Mouse (Mus musculus): Measurements from ENCODE around the gene Ntm. TPM values are rescaled to one million over a fixed set of nuclear protein-coding genes. Genes with fewer than 3 reads are reported as not detected.

The Ntm gene
- total RNA-seq, 2 experiments from 2014 or later, result 0.33 to 0.95 TPM

DNA sequence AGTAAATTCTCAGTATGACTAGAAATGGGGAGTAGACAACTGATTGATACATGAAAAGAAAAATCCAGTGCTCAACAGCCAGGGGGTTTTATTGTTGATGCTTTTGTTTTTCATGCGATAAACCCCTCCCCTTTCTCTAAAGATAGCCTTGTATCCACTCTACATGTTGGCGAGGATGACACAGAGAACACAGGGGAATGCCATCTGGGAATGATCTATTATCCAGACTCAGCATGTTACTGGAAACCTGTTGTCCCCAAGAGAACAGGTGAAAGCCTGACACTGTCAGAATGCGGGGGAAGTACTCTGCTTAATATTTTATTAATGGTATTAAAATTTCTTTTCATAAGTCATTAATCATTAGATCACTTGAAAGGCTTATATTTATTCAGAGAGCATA, 690.1 kb downstream of the Ntm start:
- no peak for DNase-seq
- Histone ChIP-seq H3K4me3 (no peak overlapping the region), H3K27ac (no peak overlapping the region)
- TF ChIP-seq CTCF (IDR thresholded peaks at IDR 0.05), result no peak
- intact Hi-C loops (cut with DNase I), result no loop called here

DNA sequence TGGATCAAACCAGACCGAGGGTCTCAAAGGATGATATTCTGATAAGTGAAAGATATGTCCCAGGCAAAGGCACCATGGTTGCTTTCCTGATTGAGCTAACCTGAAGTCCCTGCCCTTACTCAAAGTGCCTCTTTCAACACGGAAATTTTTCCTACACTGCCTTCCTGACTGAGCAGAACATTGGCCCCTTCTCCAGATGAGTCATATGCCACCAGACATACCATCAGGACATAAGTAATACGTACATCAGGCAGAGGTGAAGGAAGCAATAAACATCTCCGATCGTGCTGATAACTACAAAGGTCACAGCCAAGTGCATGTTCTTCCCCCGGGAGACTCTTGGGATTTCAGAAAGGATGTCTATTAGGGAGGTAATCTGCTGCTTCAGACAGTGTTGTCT, 693.0 kb downstream of the Ntm start:
- intact Hi-C loops (cut with DNase I), result no loop called here
- no peak overlapping the region for H3K4me3 ChIP-seq
- no peak for TF ChIP-seq CTCF (IDR thresholded peaks at IDR 0.05)
- no peak for DNase-seq
- no peak overlapping the region for H3K27ac ChIP-seq

DNA sequence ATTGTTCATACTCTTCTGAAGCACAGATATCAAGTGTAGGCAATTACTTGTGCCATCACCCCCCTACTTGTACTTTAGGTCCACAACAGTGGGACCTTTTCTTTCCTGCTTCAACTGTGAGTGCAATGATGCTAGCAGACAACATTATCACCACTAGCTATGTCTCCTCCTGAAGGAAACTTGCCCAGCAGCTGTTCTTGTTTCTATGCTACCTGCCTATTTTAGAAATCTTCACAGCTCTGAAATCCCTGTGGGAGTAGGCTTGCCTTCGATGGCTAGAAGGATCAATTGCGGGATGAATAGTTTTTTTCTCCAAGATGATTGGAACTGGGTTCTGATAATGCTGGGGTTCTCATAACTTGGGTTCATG, 693.7 kb downstream of the Ntm start:
- no peak for DNase-seq
- intact Hi-C loops (cut with DNase I), result no loop called here
- Histone ChIP-seq H3K4me3 (no peak overlapping the region), H3K27ac (no peak overlapping the region)
- no peak for TF ChIP-seq CTCF (IDR thresholded peaks at IDR 0.05)

DNA sequence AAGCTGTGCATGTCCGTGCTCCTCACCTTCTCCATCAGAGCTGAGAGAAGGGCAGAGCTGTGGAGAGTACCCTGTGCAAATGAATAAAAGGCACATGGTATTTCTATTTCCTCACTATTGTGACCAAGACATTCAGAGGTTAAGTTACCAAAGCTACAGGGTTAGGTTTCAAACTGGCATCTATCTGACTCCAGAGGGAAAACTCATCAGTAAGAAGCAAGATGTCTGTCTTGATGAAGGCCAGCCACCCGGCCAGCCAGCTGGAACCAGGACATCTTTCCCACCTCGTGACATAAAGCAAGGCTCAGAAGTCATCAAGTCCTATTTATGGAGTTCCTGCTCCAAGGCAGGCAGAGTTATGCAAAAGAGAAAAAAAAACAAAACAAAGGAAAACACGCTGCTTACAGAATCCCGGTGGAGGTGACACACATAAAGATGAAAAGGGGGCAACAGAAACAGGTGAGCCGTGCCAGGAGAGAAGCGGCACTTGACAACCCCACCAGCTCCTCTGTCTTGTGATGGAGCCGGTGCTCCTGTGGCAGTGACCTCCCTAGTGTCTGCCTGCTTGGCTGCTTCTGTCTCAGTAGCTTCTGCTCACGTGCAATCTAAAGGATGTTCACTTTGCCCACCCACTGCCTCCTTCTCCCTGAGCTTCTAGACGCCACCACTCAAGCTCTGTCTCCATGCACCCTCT, 694.2 kb downstream of the Ntm start:
- H3K4me3 ChIP-seq, result no peak overlapping the region
- DNase-seq, result peak; percentile 19
- TF ChIP-seq CTCF (IDR thresholded peaks at IDR 0.05), result no peak
- intact Hi-C loops (cut with DNase I), result no loop called here
- no peak overlapping the region for H3K27ac ChIP-seq

DNA sequence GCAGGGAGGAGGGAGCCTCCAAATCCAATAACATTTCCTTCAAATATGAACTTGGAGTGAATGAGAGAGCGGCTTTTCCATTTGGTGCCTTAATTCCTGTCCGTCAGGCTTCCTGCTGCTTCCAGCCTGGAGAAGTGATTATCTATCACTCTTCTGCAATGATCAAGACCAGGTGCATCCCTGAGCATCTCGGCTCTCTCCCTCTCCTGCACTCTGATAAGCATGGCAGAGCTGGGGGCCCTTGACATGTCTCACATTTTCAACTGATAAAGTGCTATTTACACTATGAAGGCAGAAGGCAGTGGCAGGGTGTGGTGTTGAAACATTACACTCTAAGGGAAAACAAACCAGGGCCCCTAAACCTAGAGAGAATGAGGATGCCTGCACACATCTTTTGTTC, 695.3 kb downstream of the Ntm start:
- Histone ChIP-seq H3K27ac (no peak overlapping the region), H3K4me3 (no peak overlapping the region)
- DNase-seq, result no peak
- intact Hi-C loops (cut with DNase I), result no loop called here
- no peak for TF ChIP-seq CTCF (IDR thresholded peaks at IDR 0.05)

DNA sequence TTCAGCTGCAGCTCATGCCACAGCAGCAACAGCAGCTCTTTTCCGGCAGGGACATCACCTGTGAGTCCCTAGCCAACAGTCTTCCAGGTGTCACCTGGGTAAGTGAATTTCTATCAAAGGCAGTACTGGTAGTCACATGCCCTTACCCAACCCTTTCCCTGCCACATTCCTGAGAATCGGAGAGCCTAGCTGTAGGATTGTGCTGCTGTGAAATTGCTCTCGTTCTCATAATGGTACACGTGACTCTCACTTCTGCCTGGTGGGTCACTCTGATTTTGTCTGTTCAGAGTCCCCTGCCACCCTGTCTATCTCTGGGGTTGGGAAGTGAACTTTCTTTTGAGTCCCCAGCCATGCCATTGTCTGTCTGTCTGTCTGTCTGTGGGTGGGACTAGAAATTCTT, 697.8 kb downstream of the Ntm start:
- H3K27ac ChIP-seq, result no peak overlapping the region
- intact Hi-C loops (cut with DNase I), result no loop called here
- no peak for TF ChIP-seq CTCF (IDR thresholded peaks at IDR 0.05)
- no peak overlapping the region for H3K4me3 ChIP-seq
- no peak for DNase-seq

DNA sequence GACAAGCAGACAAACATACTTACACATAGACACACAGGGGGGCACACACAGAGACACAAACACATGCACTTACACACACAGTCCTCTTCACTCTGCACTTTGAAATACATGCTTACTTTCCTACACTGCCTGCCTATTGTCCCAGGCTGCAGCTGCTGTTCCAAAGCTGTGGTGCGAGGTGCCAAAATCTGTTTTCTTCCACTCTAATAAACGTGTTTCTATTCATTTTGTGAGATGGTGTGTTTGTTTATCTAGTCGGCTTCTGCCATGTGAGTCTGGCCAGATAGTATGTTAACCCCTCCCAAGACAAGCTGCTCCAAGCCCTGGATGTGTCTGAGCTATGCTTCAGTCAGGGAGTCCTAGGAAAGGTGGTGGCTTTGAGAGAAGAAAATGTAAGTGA, 700.1 kb downstream of the Ntm start:
- no peak overlapping the region for H3K4me3 ChIP-seq
- intact Hi-C loops (cut with DNase I), result no loop called here
- no peak for DNase-seq

DNA sequence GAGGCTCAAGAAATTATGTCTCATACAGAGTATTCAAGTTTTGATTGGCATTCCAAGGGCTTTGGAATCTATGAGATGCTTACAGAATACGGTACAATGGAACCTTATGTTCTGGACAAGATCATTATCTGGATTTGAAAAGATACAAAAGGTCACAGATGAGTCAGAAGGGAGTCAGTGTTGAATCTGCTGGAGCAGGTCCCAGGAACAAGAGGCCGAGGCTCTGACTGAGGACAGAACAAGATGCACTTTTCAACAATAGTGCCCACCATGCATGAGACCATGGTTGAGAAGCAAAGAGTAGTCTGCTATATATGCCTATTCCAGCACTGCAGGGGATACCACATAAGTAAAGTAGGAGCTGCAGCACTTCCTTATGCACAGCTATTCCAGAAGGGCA, 710.1 kb downstream of the Ntm start:
- intact Hi-C loops (cut with DNase I), result no loop called here
- no peak for TF ChIP-seq CTCF (IDR thresholded peaks at IDR 0.05)
- no peak for DNase-seq
- Histone ChIP-seq H3K4me3 (no peak overlapping the region), H3K27ac (no peak overlapping the region)

More for the DNA sequence above, 700.1 kb downstream of the Ntm start:
- TF ChIP-seq CTCF (IDR thresholded peaks at IDR 0.05), result no peak
- no peak overlapping the region for H3K27ac ChIP-seq

DNA sequence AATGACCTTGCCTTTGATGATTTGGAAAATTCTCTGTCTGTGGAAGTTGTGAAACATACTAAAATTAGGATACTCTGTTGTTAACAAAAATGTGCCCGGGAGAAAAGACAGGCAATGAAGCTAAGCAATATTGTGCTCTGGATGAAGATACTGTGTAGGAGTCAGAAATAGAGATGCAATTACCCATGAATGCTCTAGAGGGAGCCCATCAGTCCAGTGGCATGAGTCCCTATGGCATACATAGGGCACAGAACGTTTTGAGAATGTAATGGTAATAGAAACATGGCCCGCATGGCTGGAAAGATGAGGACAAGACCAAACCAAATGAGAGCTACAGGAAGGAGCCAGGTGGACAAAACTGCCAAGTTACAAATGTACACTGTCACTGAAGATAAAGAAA, 712.1 kb downstream of the Ntm start:
- peak; percentile 31 for TF ChIP-seq CTCF (IDR thresholded peaks at IDR 0.05)
- DNase-seq, result no peak
- intact Hi-C loops (cut with DNase I), result no loop called here
- Histone ChIP-seq H3K4me3 (no peak overlapping the region), H3K27ac (no peak overlapping the region)

DNA sequence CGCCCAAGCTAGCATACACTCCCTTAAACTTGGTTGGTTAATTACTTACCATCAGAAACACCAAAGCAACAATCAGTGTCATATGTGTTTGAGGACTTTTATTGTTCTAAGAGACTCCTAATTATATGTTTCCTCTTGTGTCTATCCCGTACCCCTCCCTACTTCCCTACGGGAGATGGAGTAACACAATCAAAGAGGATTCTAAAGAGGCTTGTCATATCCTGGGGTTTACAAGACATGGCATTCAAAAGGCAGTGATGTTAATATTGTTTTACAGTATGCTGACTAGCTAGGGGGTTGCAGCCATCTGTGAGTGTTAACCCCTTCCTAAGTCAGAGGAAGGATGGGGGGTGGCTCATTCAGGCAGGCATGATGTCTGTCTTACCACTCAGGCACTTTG, 715.1 kb downstream of the Ntm start:
- TF ChIP-seq CTCF (IDR thresholded peaks at IDR 0.05), result no peak
- Histone ChIP-seq H3K4me3 (no peak overlapping the region), H3K27ac (no peak overlapping the region)
- DNase-seq, result no peak
- intact Hi-C loops (cut with DNase I), result no loop called here

DNA sequence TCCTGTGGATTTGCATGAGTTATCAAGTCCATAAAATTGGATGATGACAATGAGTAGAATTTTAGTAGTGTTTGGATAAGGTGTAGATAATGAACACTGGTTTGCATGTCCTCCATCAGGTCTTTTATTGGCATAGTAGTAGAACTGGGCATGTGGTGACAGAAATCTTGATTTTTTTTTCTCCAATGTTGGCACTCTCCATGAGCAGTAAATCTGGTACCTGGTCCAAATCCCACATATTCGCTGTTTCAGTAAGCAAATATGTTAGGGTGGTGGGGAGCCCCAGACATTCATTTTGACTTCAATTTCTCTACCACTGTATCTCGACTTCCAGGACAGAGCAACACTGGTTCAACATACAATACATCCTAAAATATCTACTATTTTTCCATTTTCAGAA, 718.9 kb downstream of the Ntm start:
- no peak for DNase-seq
- intact Hi-C loops (cut with DNase I), result no loop called here
- TF ChIP-seq CTCF (IDR thresholded peaks at IDR 0.05), result no peak
- Histone ChIP-seq H3K27ac (no peak overlapping the region), H3K4me3 (no peak overlapping the region)

DNA sequence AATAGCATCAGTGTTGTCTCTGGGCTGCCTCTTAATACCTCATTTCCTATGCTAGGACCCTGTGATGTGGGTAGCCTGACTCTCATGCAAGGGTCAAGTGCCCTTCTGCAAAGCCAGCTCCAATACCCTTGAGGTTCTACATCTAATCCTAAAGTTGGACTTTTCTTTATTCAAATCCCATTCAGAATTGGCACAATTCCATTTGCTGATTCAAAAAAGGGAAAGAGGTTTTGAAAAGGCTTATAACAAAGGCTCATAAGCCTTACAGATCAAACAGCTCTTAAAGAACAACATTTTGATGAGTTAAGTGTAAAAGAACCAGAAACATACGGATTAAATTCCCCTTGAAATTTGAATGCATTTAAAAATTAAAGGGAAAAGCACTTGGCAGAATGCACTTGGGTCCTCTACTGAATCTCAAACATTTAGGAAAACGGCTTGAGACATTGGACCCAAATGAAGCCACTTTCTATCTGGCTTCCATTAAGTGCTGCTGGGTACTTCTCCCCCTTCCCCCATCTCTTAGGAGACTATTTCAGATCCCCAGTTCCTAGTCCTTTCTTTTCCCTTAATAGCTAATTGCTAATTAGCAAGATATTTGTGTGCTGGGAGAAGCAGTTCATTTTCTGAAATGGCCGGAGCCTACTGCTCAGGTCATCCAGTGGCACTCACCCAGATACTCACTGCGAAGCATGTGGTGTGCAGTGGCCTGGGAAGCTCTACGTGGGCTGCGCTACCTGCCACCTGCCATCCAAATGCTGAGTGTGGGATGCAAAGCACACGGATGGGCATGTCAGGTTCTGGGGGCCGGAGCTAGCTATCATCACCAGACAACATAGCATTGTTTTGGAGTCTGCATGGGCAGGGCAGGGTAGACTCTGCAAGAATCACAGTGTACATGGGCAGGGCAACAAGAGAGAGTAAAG, 720.2 kb downstream of the Ntm start:
- H3K27ac ChIP-seq, result no peak overlapping the region
- intact Hi-C loops (cut with DNase I), result no loop called here
- H3K4me3 ChIP-seq, result no peak overlapping the region
- no peak for DNase-seq
- no peak for TF ChIP-seq CTCF (IDR thresholded peaks at IDR 0.05)

DNA sequence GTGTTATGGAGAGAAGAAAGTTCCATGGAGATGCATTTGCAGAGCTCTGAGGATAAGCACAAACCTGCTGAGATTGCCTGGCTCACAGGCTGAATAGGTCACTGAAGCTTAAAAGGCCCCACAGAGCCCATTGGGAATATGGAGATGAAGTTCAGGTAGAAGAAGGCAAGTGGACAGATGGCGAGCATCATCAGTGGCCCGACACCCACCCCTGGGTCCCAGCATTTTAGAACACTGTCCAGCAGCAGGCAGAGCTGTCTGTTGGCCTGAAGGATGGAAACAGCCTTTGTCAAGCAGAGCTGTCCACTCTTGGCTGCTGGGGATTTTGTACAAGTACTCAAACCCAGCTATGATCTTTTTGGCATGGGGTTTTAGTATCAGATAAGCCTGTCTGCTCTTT, 722.1 kb downstream of the Ntm start:
- no peak for DNase-seq
- no peak overlapping the region for H3K27ac ChIP-seq
- intact Hi-C loops (cut with DNase I), result no loop called here
- H3K4me3 ChIP-seq, result no peak overlapping the region
- no peak for TF ChIP-seq CTCF (IDR thresholded peaks at IDR 0.05)

DNA sequence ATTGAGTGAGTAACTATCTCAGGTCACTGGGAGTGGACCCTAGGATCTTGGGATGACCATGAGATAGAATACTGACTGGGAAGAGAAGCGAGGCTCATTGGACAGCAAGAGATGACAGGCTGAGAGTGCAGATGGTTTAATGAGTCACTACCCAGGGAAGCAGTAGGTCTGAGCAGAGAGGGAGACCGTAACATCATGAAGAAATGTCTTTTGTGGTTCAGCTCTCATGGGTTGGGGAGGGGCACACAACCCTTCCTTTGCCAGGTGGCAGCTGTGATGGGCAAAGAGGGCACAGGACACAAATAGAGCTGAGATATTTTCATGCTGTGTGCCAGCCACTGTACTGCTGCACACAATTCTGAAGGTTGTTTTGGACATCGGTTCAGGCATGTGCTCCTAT, 724.0 kb downstream of the Ntm start:
- intact Hi-C loops (cut with DNase I), result no loop called here
- no peak overlapping the region for H3K27ac ChIP-seq
- no peak overlapping the region for H3K4me3 ChIP-seq
- no peak for DNase-seq
- TF ChIP-seq CTCF (IDR thresholded peaks at IDR 0.05), result no peak
